Mouse (Mus musculus) testis, postnatal 14 days (tissue): Measurements from ENCODE around the gene Cfap54.

Experiments
- DNase-seq: peaks from one replicate; pipeline ENCODE4 v3.0.0; 2021; ENCODE audit warnings: low spot score

Cfap54 gene

DNA sequence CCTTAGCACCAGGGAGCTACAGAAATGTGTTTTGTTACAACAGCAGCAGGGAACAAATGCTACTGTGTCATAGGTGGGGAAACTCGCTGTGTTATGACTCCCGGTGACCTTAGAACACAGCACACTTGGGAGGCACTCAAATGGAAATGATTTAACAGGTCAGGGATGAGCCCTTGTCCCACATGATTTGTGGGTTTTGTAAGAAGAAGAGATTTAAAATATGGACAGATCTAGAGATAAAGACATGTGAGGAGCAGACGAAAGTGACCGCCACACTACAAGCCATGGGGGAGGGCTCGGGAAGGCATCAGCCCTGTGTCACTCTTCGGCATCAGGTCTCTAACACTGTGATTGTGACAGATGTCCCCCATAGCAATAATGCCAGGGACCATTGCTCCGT, 144.3 kb downstream of the Cfap54 start:
- no peak for DNase-seq

GRCm38 (mm10) chr10:92934506-92934905, 146.9 kb downstream of the Cfap54 start:
- DNase-seq, result no peak

- DNase-seq, result no peak
These were observed 147.8 kb downstream of the Cfap54 start for GRCm38 (mm10) chr10:92933616-92934015.

DNA sequence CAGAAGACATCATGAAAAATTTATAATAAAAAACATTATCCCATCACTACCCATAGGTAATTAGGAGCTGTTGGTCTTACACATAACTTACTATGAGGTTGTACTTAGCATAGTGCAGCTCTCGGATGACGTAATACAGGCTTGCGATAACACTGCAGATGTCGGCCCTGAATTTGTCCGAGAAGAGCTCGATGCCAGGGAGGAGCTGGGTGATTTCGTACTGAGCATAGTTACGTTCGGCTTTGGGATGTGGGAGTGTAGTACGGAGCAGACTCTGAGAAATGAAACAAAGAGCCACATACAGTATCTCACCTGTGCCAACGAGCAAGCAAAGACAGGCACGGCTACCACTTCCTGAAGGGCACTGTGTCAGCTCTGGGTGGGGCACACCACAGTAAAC, 149.0 kb downstream of the Cfap54 start:
- no peak for DNase-seq

- DNase-seq, result no peak
These were observed 151.4 kb downstream of the Cfap54 start for GRCm38 (mm10) chr10:92930036-92930435.

GRCm38 (mm10) chr10:92928256-92928655, 153.2 kb downstream of the Cfap54 start:
- no peak for DNase-seq

DNA sequence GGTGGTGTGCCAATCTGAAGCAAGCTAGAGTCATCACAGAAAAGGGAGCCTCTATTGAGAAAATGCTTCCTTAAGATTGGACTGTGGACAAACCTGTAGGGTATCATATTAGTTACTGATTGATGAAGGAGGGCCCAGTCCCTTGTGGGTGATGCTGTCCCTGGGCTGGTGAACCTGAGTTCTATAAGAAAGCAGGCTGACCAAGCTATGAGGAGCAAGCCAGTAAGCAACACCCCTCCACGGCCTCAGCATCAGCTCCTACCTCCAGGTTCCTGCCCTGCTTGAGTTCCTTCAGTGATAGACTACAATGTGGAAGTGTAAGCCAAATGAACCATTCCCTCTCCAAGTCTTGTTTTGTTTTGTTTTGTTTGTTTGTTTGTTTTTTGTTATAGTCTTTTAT, 162.9 kb downstream of the Cfap54 start:
- DNase-seq, result no peak

DNA sequence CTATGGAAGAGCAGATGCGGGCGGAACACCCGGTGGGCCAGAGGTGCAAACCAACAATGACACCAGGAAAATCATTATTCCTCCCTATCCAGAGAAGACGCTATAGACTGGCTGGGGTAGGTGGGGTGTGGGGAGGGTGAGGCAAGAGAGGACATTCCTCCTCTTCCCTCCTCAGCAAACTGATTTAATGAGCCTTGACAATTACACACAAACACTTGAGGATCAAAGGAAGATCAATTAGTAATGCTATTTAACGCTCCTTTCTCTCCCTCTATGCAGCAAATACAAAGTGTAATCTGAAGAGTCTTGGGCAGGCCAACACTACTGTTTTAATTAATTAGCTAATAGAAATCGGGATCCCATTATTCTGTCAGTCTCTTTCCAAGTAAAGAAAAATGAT, 174.2 kb downstream of the Cfap54 start:
- DNase-seq, result no peak

DNA sequence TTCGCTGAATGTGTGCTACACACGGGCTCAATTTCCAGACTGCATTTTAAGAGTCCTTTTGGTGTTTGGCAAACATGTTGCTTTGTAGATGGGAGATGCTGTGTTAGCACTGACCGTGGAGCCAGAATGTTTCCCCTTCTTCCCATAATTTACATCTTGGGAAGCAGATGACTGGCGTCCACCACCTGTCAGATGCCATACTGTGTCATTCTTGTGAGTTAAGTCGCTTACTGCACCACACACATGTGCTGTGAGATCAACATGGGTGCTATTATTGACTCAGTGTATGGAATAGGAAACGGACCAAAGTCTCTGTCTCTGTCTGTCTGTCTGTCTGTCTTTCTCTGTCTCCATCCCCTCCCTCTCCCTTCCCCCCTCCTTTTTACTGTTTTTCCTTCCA, 193.0 kb downstream of the Cfap54 start:
- no peak for DNase-seq

DNA sequence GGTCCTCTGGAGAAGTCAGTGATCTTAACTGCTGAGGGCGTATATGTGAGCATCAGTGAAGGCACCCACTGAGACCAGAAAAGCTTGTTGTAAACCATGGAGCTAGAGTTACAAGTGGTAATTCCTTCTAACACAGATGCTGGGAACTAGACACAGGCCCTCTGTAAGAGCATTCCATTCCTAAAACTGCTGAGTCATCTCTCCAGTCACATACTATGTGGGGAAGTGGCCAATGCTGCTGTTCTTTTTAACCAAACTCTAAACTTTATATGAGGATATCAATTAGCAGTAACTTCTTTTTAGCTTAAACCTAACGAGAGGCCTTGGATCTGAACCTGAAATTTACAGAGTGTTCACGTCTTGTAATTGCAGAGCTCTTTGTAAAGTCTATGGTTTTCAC, 203.4 kb downstream of the Cfap54 start:
- DNase-seq, result no peak

- DNase-seq, result no peak
These were observed 240.4 kb downstream of the Cfap54 start for GRCm38 (mm10) chr10:92840980-92841379.

GRCm38 (mm10) chr10:92837572-92837971, 243.8 kb downstream of the Cfap54 start:
- DNase-seq, result no peak

- DNase-seq, result no peak
These were observed 244.4 kb downstream of the Cfap54 start for GRCm38 (mm10) chr10:92837045-92837444.

DNA sequence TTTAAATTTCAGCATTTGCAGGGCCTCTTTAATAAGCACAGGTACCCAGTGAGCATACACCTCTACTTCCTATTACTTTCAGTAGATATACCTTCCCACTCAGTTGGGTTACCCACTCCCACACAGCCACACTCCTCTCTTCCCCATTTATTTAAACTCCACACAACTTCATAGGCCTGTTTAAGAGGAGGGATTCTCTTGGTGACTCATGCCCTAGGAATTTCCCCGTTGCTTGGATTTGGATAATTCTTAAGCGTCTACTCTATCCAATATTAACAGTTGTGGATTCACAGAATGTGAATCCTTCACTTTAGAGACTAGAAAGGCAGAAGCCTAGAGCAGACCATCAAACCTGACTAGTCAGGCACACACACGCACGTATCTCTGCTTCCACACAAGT, 259.9 kb downstream of the Cfap54 start:
- DNase-seq, result no peak

DNA sequence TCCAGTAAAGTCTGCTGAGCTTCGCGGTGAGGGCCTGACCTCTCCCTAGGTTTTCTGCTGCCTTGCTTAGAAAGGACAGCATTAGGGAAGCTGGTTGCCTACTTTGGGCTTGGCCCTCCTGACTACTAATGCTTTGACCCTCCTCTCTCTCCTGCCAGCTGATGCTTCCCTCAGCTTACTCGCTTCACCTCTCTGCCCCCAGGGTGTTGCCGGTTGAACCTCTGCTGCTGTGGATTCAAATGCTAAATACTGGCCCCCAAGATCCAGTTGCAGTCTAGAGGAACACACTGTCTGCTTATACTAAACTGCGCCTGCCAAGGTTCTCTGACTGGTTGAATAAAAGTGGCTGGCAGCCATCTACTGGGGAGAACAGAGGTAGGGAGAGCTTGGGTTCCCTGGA, 263.2 kb downstream of the Cfap54 start:
- no peak for DNase-seq

- no peak for DNase-seq
These were observed 264.5 kb downstream of the Cfap54 start for GRCm38 (mm10) chr10:92816903-92817302.

DNA sequence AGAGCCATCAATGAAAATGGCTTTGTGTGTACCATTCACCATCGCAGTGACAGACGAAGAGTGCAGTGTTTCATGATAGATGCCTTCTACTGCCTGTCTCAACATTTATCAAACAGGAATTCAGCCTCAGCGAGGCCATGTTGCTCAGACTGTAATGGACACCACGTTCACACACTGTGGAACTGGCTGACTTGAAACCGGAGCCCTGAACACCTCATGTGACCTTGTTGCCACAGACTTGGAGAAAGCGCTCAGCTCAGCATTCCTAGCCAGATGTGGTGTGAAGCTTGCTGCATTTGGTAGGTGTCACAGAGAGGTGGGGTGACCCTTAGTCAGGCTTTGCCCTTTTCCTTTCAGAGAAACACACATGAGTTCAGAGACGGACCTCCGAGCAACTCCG, 270.5 kb downstream of the Cfap54 start:
- DNase-seq, result no peak

GRCm38 (mm10) chr10:92791908-92792307, 289.5 kb downstream of the Cfap54 start:
- DNase-seq, result no peak

DNA sequence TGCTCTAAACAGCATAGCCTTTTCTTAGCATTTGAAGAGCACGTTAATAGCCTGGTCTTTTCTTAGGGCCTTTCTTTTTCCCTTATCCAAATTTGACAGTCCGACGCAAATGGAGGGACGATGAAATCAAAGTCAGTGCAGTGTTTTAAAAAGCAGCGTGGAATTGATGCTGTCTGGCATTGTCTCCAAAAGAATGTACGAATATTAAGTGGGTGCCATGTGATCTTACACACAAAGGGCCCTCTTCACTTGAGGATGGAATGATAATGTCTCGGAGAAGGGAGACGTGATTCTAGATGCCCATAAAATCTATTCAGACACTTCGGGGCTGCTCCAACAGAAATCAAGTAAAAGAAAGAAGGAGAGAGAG, 289.9 kb downstream of the Cfap54 start:
- no peak for DNase-seq

DNA sequence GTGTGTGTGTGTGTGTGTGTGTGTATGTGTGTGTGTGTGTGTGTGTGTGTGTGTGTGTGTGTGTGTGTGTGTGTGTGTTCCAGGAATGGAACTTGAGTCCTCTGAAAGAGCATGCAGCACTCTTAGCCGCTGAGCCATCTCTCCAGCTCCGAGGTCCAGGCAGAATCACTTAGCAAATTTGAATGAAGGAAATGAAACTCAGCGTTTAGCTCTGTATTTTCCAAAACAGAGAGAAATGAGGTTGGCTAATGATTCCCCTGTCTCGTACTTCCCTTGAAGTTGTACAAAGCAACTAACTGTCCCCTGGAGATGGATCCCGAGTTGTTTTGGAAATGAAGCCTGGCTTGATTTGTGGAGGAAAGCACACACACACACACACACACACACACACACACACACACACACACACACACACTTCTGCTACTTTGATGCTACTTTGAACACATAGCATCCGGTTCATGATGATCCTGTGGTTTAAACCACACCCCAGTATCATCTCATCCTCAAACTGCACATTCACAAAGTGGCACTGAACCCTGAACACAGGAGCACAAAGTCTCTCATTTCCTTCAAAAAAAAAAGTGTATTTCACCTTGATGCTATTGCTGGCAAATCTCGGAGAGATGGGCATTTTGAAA, 290.4 kb downstream of the Cfap54 start:
- no peak for DNase-seq

- DNase-seq, result no peak
These were observed 291.2 kb downstream of the Cfap54 start for GRCm38 (mm10) chr10:92790247-92790646.

GRCm38 (mm10) chr10:92788410-92789096, 292.9 kb downstream of the Cfap54 start:
- DNase-seq, result no peak

DNA sequence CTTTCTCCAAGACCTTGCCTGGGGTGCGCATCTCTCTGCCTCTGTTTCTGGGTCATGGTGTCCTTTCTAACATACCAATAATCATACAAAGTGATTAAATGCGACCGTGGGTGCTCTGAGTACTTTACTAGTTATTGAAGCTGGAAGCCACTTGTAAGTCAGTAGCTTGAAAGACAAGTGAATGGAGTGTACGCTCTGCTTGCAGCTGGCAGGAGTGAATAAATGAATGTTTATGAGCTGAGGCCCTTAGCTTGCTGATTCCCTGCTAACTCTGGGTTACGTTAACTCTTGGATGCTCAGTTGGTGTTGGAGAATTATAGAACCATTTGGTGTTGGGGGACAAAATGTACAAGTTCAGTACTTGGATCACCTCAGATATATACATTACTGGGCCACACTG, 298.7 kb downstream of the Cfap54 start:
- no peak for DNase-seq

DNA sequence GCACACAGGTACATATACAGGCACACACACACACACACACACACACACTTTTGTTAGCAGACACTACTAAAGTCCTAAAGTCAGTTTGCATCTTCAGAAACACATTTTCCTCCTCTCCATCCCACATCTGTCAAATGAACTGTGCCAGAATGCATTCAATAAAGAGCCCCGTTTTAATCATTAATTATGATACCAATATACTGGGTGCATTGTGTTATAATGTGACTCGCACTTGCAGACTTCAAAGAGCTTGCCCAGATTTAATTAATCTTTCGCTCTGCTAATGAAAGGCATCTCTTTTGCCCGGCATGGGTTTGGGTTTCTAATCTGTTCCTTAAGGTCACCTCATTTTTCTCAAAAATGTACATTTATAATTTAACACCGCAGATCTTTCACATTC, 327.1 kb downstream of the Cfap54 start:
- no peak for DNase-seq
